Mouse (Mus musculus): ENCODE measurements around the gene Gstm6. TPM values are rescaled to one million over a fixed set of nuclear protein-coding genes. Genes with fewer than 3 reads are reported as not detected.
A peak's percentile ranks its signal among the peaks of the same experiment; 100 is the strongest.
"Not testable (repeated sequence)": the region's sequence is repeated elsewhere in the genome, so short reads cannot be mapped to it uniquely, and the experiment has no call there.

Gstm6 gene
- polyA plus RNA-seq (2016; fragmentation: Nextera tagmentation; extraction: Ambion mirVana), result 8.6 and 8.9 TPM in 2 replicates

- Histone ChIP-seq H3K27me3 (replicated peaks; ENCODE audit: low read depth, poor library complexity, severe bottlenecking) (no peaks in the 10 kb centered on the region), H3K4me1 (peaks cover 22% of the 10 kb centered on the region), H3K9me3 (no peaks in the 10 kb centered on the region), H3K36me3 (replicated peaks) (no peaks in the 10 kb centered on the region), H3K27ac (replicated peaks) (peak within 1 kb of the TSS; percentile 65), H3K4me3 (peak within 1 kb of the TSS; percentile 51)
- WGBS, result 14% methylated on average over 20 of the region's 20 CpGs
- peak; percentile 65 for DNase-seq (ENCODE audit: low spot score)
Measured at GRCm38 (mm10) chr3:107943239-107943990, at the start of gene Gstm6. Gstm6 (minus strand) TSS chr3:107943749.

DNA sequence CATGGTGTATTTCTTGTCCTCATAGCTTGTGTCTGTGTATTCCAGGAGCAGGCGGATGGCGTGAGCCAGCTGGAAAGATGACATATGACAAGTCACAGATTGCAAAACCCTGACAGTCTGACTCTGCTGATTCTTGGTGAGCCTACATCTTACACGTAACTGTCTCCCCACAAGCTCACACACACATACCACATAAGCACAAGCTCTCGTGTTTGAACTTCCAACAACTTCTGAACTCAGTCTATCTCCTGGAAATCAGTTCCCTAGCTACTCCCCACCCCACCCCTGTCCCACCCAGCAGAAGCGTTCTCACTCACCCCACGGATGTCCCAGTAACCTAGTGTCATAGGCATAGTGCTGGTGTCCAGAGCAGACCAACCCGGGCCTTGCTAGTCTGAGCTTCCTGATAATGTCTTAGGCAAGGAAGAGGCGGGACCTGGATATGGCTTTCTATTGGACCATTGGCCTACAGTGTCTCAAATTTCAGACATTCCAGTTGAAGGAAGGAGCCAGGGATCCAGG is 42.6 kb upstream of the Gstm6 start, which contains the start of gene Gstm2:
Gene Gstm2, minus strand, starts transcription at position 413 of the 522 bp plus-strand sequence.
- DNase-seq (ENCODE audit: low spot score), result peak; percentile 51
- H3K27ac ChIP-seq (replicated peaks), result no peak within 1 kb of the TSS
- H3K9me3 ChIP-seq, result no peaks in the 10 kb centered on the region
- 62% methylated on average over 8 of the region's 8 CpGs for WGBS
- no peaks in the 10 kb centered on the region for H3K36me3 ChIP-seq (replicated peaks)
- peaks cover 12% of the 10 kb centered on the region for H3K4me1 ChIP-seq
- H3K4me3 ChIP-seq, result peak within 1 kb of the TSS; percentile 38; the same call in 1 of the 2 replicates
- H3K27me3 ChIP-seq (replicated peaks; ENCODE audit: low read depth, poor library complexity, severe bottlenecking), result no peaks in the 10 kb centered on the region

DNA sequence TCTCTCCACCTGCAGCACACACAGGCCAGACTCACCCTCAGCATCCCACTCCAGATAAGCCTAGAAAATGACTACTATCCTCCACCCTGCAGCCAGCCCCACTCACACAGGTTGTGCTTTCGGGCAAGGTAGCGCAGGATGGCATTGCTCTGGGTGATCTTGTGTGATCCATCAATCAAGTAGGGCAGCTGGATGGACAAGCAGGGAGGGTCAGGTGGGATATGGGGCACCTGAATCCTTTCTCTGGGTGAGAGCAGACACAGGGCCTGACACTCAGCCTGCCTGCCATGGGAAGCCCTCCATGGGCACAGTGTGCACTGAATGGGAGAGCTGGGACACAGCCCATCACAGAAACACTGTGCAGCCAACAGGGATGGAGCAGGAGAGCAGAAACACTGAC is 41.6 kb upstream of the Gstm6 start:
- WGBS, result 96% methylated on average over 2 of the region's 2 CpGs
- not testable (repeated sequence) for H3K9me3 ChIP-seq; H3K4me3 ChIP-seq; H3K36me3 ChIP-seq (replicated peaks); DNase-seq (ENCODE audit: low spot score); H3K27ac ChIP-seq (replicated peaks); H3K27me3 ChIP-seq (replicated peaks; ENCODE audit: low read depth, poor library complexity, severe bottlenecking)
- H3K4me1 ChIP-seq, result peaks cover 12% of the 10 kb centered on the region

GRCm38 (mm10) chr3:107984471-107984870 is 40.9 kb upstream of the Gstm6 start:
- Histone ChIP-seq H3K36me3 (replicated peaks) (no peaks in the 10 kb centered on the region), H3K4me3 (no peak overlapping the region), H3K9me3 (no peaks in the 10 kb centered on the region), H3K4me1 (peaks cover 12% of the 10 kb centered on the region), H3K27me3 (replicated peaks; ENCODE audit: low read depth, poor library complexity, severe bottlenecking) (no peaks in the 10 kb centered on the region), H3K27ac (replicated peaks) (no peak overlapping the region)
- DNase-seq (ENCODE audit: low spot score), result no peak
- 88% methylated on average over 5 of the region's 5 CpGs for whole genome bisulfite sequencing

- H3K36me3 ChIP-seq (replicated peaks), result no peaks in the 10 kb centered on the region
- H3K4me3 ChIP-seq, result no peak overlapping the region
- H3K27me3 ChIP-seq (replicated peaks; ENCODE audit: low read depth, poor library complexity, severe bottlenecking), result no peaks in the 10 kb centered on the region
- H3K27ac ChIP-seq (replicated peaks), result no peak overlapping the region
- no peak for DNase-seq (ENCODE audit: low spot score)
- H3K4me1 ChIP-seq, result peaks cover 12% of the 10 kb centered on the region
- H3K9me3 ChIP-seq, result no peaks in the 10 kb centered on the region
- 72% methylated on average over 3 of the region's 3 CpGs for WGBS
Measured at GRCm38 (mm10) chr3:107983771-107984170, 40.2 kb upstream of the Gstm6 start.

GRCm38 (mm10) chr3:107982726-107983125 is 39.2 kb upstream of the Gstm6 start:
- WGBS, result 85% methylated on average over 6 of the region's 6 CpGs
- Histone ChIP-seq H3K9me3 (no peaks in the 10 kb centered on the region), H3K27ac (replicated peaks) (no peak overlapping the region), H3K36me3 (replicated peaks) (no peaks in the 10 kb centered on the region), H3K4me3 (no peak overlapping the region), H3K4me1 (peaks cover 12% of the 10 kb centered on the region), H3K27me3 (replicated peaks; ENCODE audit: low read depth, poor library complexity, severe bottlenecking) (no peaks in the 10 kb centered on the region)
- DNase-seq (ENCODE audit: low spot score), result no peak

DNA sequence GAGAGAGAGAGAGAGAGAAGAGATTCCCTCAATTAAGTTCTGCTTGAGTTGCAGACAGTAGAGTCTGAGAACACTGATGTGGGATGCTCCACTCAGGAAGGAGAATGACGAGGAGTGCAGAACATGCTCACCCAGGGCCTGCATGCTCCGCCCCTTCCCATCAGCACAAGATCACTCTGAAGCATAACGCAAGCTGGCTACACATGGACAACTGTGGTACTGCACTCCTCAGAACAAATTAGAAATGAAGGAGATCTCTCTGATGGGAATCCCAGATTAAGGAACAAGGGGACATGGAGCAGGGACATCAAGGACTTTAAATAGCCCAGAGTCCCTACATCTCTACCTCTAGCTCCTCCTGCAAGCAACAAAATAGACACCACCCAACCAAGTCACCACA is 37.7 kb upstream of the Gstm6 start:
- Histone ChIP-seq H3K9me3 (no peaks in the 10 kb centered on the region), H3K27ac (replicated peaks) (no peak overlapping the region), H3K36me3 (replicated peaks) (no peaks in the 10 kb centered on the region), H3K4me3 (no peak overlapping the region), H3K4me1 (peaks cover 6% of the 10 kb centered on the region), H3K27me3 (replicated peaks; ENCODE audit: low read depth, poor library complexity, severe bottlenecking) (no peaks in the 10 kb centered on the region)
- WGBS, result 68% methylated on average over 3 of the region's 3 CpGs
- DNase-seq (ENCODE audit: low spot score), result no peak

DNA sequence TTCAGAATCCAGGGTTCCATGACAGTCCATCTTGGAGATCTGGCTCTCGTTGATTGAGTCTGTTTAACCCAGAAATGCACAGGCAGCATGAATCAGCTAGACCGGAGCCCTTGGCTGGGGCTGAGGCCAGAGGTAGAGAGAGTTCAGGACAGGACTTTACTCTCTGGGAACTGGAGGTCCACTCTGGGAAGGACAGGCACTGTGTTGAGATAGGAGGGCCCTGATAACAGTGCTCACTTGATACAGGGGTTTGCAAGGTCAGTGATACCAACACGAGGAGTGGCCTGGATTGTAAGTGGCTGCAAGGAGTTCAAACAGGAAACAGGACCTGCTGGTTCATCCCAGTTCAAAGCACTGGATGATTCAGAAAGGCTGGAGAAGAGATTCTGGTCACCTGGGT is 34.1 kb upstream of the Gstm6 start:
- Histone ChIP-seq H3K36me3 (replicated peaks) (no peaks in the 10 kb centered on the region), H3K4me3 (no peak overlapping the region), H3K27ac (replicated peaks) (no peak overlapping the region), H3K27me3 (replicated peaks; ENCODE audit: low read depth, poor library complexity, severe bottlenecking) (no peaks in the 10 kb centered on the region), H3K9me3 (no peaks in the 10 kb centered on the region), H3K4me1 (no peaks in the 10 kb centered on the region)
- DNase-seq (ENCODE audit: low spot score), result no peak
- WGBS, result 83% methylated on average over 3 of the region's 3 CpGs

DNA sequence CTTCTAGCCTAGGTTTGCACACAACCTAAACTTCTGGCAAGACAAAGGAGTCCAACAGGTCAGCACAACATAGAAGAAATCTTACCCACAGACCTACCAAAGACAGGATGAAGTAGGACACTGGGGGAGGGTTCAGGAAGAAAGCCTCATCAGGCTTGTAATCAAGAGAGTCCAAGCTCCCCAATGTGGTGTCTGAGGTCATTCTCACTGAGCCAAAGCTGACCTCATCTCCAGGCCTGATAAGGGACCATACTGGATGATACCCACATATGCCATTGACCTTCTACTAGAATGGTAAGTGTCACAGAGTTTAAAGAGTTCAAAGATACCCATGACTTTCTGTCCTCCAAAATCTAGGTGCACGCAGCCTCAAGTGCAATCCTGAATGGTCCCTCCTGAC is 30.7 kb upstream of the Gstm6 start:
- H3K4me3 ChIP-seq, result no peak overlapping the region
- WGBS, result 93% methylated on average over 1 of the region's 1 CpGs
- DNase-seq (ENCODE audit: low spot score), result no peak
- no peaks in the 10 kb centered on the region for H3K36me3 ChIP-seq (replicated peaks)
- H3K27ac ChIP-seq (replicated peaks), result no peak overlapping the region
- no peaks in the 10 kb centered on the region for H3K4me1 ChIP-seq
- no peaks in the 10 kb centered on the region for H3K27me3 ChIP-seq (replicated peaks; ENCODE audit: low read depth, poor library complexity, severe bottlenecking)
- H3K9me3 ChIP-seq, result no peaks in the 10 kb centered on the region

- H3K4me1 ChIP-seq, result no peaks in the 10 kb centered on the region
- DNase-seq (ENCODE audit: low spot score), result no peak
- H3K27me3 ChIP-seq (replicated peaks; ENCODE audit: low read depth, poor library complexity, severe bottlenecking), result no peaks in the 10 kb centered on the region
- H3K36me3 ChIP-seq (replicated peaks), result no peaks in the 10 kb centered on the region
- H3K9me3 ChIP-seq, result no peaks in the 10 kb centered on the region
- no peak overlapping the region for H3K4me3 ChIP-seq
- 89% methylated on average over 3 of the region's 3 CpGs for WGBS
- no peak overlapping the region for H3K27ac ChIP-seq (replicated peaks)
Measured at GRCm38 (mm10) chr3:107972070-107972469, 28.5 kb upstream of the Gstm6 start.

DNA sequence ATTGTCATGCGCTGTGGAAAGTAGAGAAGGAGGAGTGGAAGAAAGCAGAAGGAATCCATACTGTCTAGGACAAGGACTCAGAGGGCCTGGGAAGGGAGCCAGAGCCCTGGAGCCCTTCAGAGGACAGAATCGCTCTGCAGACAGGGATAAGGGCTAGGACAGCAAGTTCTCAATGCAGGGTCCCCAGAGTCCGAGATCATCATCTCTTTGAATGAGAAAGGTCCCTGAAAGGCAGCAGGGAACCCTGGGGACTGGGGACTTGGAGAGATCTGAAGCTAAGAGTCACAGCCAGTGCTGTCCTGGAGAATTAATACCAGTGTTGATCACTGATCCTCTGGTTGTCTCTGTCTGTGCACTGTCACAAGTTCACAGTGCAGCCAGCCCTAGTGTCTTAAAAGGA is 27.6 kb upstream of the Gstm6 start:
- not testable (repeated sequence) for DNase-seq (ENCODE audit: low spot score); H3K4me1 ChIP-seq; H3K4me3 ChIP-seq; H3K27ac ChIP-seq (replicated peaks); H3K27me3 ChIP-seq (replicated peaks; ENCODE audit: low read depth, poor library complexity, severe bottlenecking); H3K36me3 ChIP-seq (replicated peaks); H3K9me3 ChIP-seq
- 48% methylated on average over 3 of the region's 3 CpGs for WGBS

DNA sequence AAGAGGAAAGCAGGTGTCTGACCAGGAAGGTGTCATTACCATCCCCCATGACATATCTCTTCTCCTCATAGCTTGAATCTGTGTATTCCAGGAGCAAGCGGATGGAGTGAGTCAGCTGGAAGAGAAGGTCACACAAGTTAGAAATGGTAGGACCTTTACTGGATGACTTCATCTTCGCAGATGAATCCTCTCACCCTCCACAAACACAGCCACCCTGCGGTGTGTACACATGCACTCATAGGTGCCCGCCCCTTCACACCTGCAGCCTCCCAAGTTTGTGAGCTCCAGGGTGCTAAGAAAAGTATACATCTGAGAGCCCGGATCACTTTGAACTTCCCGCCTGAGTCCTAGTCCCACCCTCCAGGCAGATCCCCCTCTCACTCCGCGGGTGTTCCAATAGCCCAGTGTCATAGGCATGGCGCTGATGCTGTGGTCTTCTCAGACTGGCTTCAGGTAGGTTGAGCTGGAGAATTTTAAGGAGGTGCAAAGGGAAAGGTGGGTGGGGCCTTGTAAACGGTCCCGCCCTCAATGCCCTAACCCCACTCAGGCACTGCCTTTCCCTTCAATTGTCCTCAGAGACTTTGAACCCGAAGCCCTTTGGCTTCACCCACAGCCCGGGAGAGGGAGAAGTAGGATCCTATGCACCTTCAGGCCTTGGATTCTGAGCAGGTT is 25.3 kb upstream of the Gstm6 start, which contains the start of gene Gstm3:
Gene Gstm3, minus strand, starts transcription at position 560 of the 672 bp plus-strand sequence.
- peaks cover 11% of the 10 kb centered on the region; the same call in 1 of the 2 replicates for H3K4me1 ChIP-seq
- DNase-seq (ENCODE audit: low spot score), result no peak
- 65% methylated on average over 13 of the region's 13 CpGs for WGBS
- H3K27ac ChIP-seq (replicated peaks), result no peak within 1 kb of the TSS
- H3K4me3 ChIP-seq, result no peak within 1 kb of the TSS
- no peaks in the 10 kb centered on the region for H3K36me3 ChIP-seq (replicated peaks)
- no peaks in the 10 kb centered on the region for H3K27me3 ChIP-seq (replicated peaks; ENCODE audit: low read depth, poor library complexity, severe bottlenecking)
- no peaks in the 10 kb centered on the region for H3K9me3 ChIP-seq

GRCm38 (mm10) chr3:107966631-107967030 is 23.1 kb upstream of the Gstm6 start:
- no peak overlapping the region for H3K27ac ChIP-seq (replicated peaks)
- no peaks in the 10 kb centered on the region for H3K36me3 ChIP-seq (replicated peaks)
- no peaks in the 10 kb centered on the region for H3K9me3 ChIP-seq
- H3K27me3 ChIP-seq (replicated peaks; ENCODE audit: low read depth, poor library complexity, severe bottlenecking), result no peaks in the 10 kb centered on the region
- no peak overlapping the region for H3K4me3 ChIP-seq
- peaks cover 12% of the 10 kb centered on the region; the same call in 1 of the 2 replicates for H3K4me1 ChIP-seq
- DNase-seq (ENCODE audit: low spot score), result no peak
- WGBS, result 96% methylated on average over 5 of the region's 5 CpGs

Measured in embryonic facial prominence, embryonic 10.5 days (tissue).